In genomic region chr17:56672941-56673646, GRCm38 (mm10) we compare ENCODE assay signal across 8 mouse cellular contexts. TPM values are rescaled to one million over a fixed set of nuclear protein-coding genes. Genes with fewer than 3 reads are reported as not detected.
A peak's percentile ranks its signal among the peaks of the same experiment; 100 is the strongest.
DNase-seq lines count a peak whose midpoint lies in the region; ATAC-seq lines count a peak whose summit lies in the region.

TSS of gene Ranbp3 (plus strand) at chr17:56673294.

- peak; percentile 100 for DNase-seq in Muller cell, postnatal 12 days (ENCODE audit: inconsistent ontology term)
- peak; percentile 100 for DNase-seq in cerebellum, adult 9-11 months
- peak; percentile 98 to 99 for DNase-seq in frontal cortex, adult 2 months (ENCODE audit: extremely low spot score in 1 of 2, low spot score in 1 of 2)
- DNase-seq in hindbrain, embryonic 11.5 days (ENCODE audit: low spot score), result peak; percentile 100
- DNase-seq in layer of hippocampus, postnatal 10 days (ENCODE audit: low spot score in 2 of 2), result peak; percentile 99
- peak; percentile 99 for DNase-seq in lung, postnatal 10 days
- DNase-seq in ovary, postnatal 36 days (ENCODE audit: low spot score), result peak; percentile 100
- peak; percentile 99 for DNase-seq in thymus, postnatal 25 days

- peak within 1 kb of the TSS; percentile 68 for H3K27ac ChIP-seq in hindbrain, embryonic 11.5 days (ENCODE audit: low read depth, low read length)

- no peaks in the 10 kb centered on the region for H3K9me3 ChIP-seq in hindbrain, embryonic 11.5 days (ENCODE audit: control insufficient read depth, low read length)

- H3K4me3 ChIP-seq in hindbrain, embryonic 11.5 days (ENCODE audit: low read depth, low read length), result peak within 1 kb of the TSS; percentile 97

- peak; percentile 92 for ATAC-seq in hindbrain, embryonic 11.5 days (ENCODE audit: low FRiP score)

- WGBS in hindbrain, embryonic 11.5 days, result 2% methylated on average over 44 of the region's 66 CpGs

- H3K4me2 ChIP-seq in hindbrain, embryonic 11.5 days (replicated peaks; ENCODE audit: low read depth, low read length), result peak within 1 kb of the TSS; percentile 84

- peaks cover 3% of the 10 kb centered on the region; the same call in 1 of the 2 replicates for H3K36me3 ChIP-seq in hindbrain, embryonic 11.5 days (ENCODE audit: control insufficient read depth, insufficient read depth, low read length)

- no peaks in the 10 kb centered on the region for H3K27me3 ChIP-seq in hindbrain, embryonic 11.5 days (ENCODE audit: control insufficient read depth, insufficient read depth, low read length)

- peak within 1 kb of the TSS; percentile 97 for H3K9ac ChIP-seq in hindbrain, embryonic 11.5 days (ENCODE audit: low read depth, low read length)

- peaks cover 8% of the 10 kb centered on the region; the same call in 1 of the 2 replicates for H3K4me1 ChIP-seq in hindbrain, embryonic 11.5 days (replicated peaks; ENCODE audit: control insufficient read depth, insufficient read depth, low read length)

RNA-seq across cellular contexts. Expression of gene Ranbp3, which starts in this region (rescaled TPM):
- polyA plus RNA-seq in frontal cortex, adult 2 months (2012; rRNA removed), result 103 and 110 TPM in 2 replicates
- polyA plus RNA-seq in hindbrain, embryonic 11.5 days (2014; fragmentation: Nextera tagmentation; extraction: Ambion mirVana), result 94.2 and 104 TPM in 2 replicates
- total RNA-seq in layer of hippocampus, postnatal 10 days (2021), result 10 to 100 TPM; 84.9 to 91.7 TPM

Comparison
In these comparisons a context has a peak if more than half of its experiments do, and no peak if none do; other contexts are left out.
1. Peak in every context shown above with its lines: DNase-seq, ATAC-seq, H3K4me3 ChIP-seq and H3K27ac ChIP-seq.